ENCODE assay signal across 8 mouse cellular contexts in the genomic region with DNA sequence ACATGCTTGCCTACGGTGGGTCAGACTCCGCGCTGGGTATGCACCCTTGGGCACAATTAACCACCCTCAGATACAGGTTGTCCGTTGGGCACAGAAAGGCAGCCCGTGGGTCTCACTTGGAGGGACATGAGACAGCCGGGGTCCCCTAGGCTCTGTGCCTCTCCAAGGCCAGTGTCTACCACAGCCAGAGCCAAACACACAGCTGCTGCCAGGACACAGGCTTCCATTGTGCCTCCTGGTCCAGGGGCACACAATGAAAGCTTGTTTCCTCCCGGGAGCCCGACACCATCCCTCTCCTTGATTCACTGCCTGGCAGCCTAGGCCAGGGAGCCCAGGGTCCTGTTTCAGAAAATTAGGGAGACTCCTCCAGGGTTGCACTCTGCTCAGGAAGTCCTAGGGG.
DNase-seq lines count a peak whose midpoint lies in the region; ATAC-seq and TF ChIP-seq lines count a peak whose summit lies in the region.

No protein-coding gene starts in this region.

- no peak overlapping the region for H3K4me2 ChIP-seq in heart, embryonic 11.5 days
- no peak overlapping the region for H3K4me2 ChIP-seq in forebrain, embryonic 13.5 days
- no peak overlapping the region for H3K4me2 ChIP-seq in midbrain, postnatal 0 days (ENCODE audit: low read depth, low read length, poor library complexity, severe bottlenecking)

- no peaks in the 10 kb centered on the region for H3K9me3 ChIP-seq in heart, embryonic 11.5 days (replicated peaks; ENCODE audit: control insufficient read depth, low read length)
- H3K9me3 ChIP-seq in forebrain, embryonic 13.5 days (replicated peaks), result no peaks in the 10 kb centered on the region
- no peaks in the 10 kb centered on the region for H3K9me3 ChIP-seq in midbrain, postnatal 0 days (ENCODE audit: low read length)

- H3K27ac ChIP-seq in heart, embryonic 11.5 days (ENCODE audit: low read depth, low read length), result peak overlapping the region; percentile 6; the same call in 1 of the 2 replicates
- no peak overlapping the region for H3K27ac ChIP-seq in forebrain, embryonic 13.5 days
- peak overlapping the region; percentile 38; the same call in 1 of the 2 replicates for H3K27ac ChIP-seq in midbrain, postnatal 0 days (ENCODE audit: low read depth, low read length)

- no peaks in the 10 kb centered on the region for H3K27me3 ChIP-seq in heart, embryonic 11.5 days (ENCODE audit: control insufficient read depth, insufficient read depth, low read length)
- no peaks in the 10 kb centered on the region for H3K27me3 ChIP-seq in forebrain, embryonic 13.5 days
- no peaks in the 10 kb centered on the region for H3K27me3 ChIP-seq in midbrain, postnatal 0 days (ENCODE audit: insufficient read depth, low read length)

- H3K4me1 ChIP-seq in heart, embryonic 11.5 days (ENCODE audit: control insufficient read depth, insufficient read depth, low read length), result no peaks in the 10 kb centered on the region
- peaks cover 17% of the 10 kb centered on the region for H3K4me1 ChIP-seq in forebrain, embryonic 13.5 days
- H3K4me1 ChIP-seq in midbrain, postnatal 0 days (ENCODE audit: insufficient read depth, low read length), result no peaks in the 10 kb centered on the region

- H3K36me3 ChIP-seq in heart, embryonic 11.5 days (ENCODE audit: control insufficient read depth, insufficient read depth, low read length), result no peaks in the 10 kb centered on the region
- H3K36me3 ChIP-seq in forebrain, embryonic 13.5 days (ENCODE audit: poor library complexity, severe bottlenecking), result no peaks in the 10 kb centered on the region
- H3K36me3 ChIP-seq in midbrain, postnatal 0 days (ENCODE audit: insufficient read depth, low read length), result no peaks in the 10 kb centered on the region

- no peak overlapping the region for H3K4me3 ChIP-seq in heart, embryonic 11.5 days (ENCODE audit: low read depth, low read length)
- H3K4me3 ChIP-seq in forebrain, embryonic 13.5 days, result no peak overlapping the region
- no peak overlapping the region for H3K4me3 ChIP-seq in midbrain, postnatal 0 days (ENCODE audit: low read depth, low read length)

- intact Hi-C loops in heart, postnatal 14 days (cut with DNase I), result no loop called here

- 71% methylated on average over 8 of the region's 8 CpGs for WGBS in heart, embryonic 11.5 days (ENCODE audit: insufficient replicate concordance)
- WGBS in forebrain, embryonic 13.5 days, result 62% methylated on average over 8 of the region's 8 CpGs
- 65% methylated on average over 8 of the region's 8 CpGs for WGBS in midbrain, postnatal 0 days

- no peak for ATAC-seq in heart, embryonic 11.5 days (replicated peaks; ENCODE audit: insufficient number of reproducible peaks, low FRiP score, low TSS enrichment)
- peak; percentile 80 for ATAC-seq in forebrain, embryonic 13.5 days
- peak; percentile 79 for ATAC-seq in midbrain, postnatal 0 days (ENCODE audit: low FRiP score)
- ATAC-seq in inflammation-experienced regulatory T-cells, adult 6 months, result no peak

- no peak overlapping the region for H3K9ac ChIP-seq in heart, embryonic 11.5 days (ENCODE audit: low read depth, low read length)
- no peak overlapping the region for H3K9ac ChIP-seq in forebrain, embryonic 13.5 days
- H3K9ac ChIP-seq in midbrain, postnatal 0 days (replicated peaks; ENCODE audit: low read length, poor library complexity, severe bottlenecking), result no peak overlapping the region

- DNase-seq in heart, postnatal 14 days, result no peak
- DNase-seq in layer of hippocampus, postnatal 10 days (ENCODE audit: low spot score in 2 of 2), result peak; percentile 64 to 68
- peak; percentile 79 for DNase-seq in midbrain, postnatal 0 days (ENCODE audit: low spot score)
- DNase-seq in urinary bladder, postnatal 36 days (ENCODE audit: low spot score in 2 of 2), result no peak
- DNase-seq in yolk sac, embryonic 10.5 days (ENCODE audit: low spot score), result no peak

- TF ChIP-seq CTCF in midbrain, postnatal 0 days (IDR thresholded peaks at IDR 0.05), result no peak

Comparison
In these comparisons a context has a peak if more than half of its experiments do, and no peak if none do; other contexts are left out.
1. ATAC-seq: peak in forebrain, embryonic 13.5 days (single experiment) and midbrain, postnatal 0 days (single experiment); none in heart, embryonic 11.5 days (single experiment) and inflammation-experienced regulatory T-cells, adult 6 months (single experiment).
2. DNase-seq: peak in layer of hippocampus, postnatal 10 days (2 of 2) and midbrain, postnatal 0 days (single experiment); none in heart, postnatal 14 days (0 of 2), urinary bladder, postnatal 36 days (0 of 2) and yolk sac, embryonic 10.5 days (single experiment).